19 mouse cellular contexts compared by ENCODE assay signal in the genomic region with DNA sequence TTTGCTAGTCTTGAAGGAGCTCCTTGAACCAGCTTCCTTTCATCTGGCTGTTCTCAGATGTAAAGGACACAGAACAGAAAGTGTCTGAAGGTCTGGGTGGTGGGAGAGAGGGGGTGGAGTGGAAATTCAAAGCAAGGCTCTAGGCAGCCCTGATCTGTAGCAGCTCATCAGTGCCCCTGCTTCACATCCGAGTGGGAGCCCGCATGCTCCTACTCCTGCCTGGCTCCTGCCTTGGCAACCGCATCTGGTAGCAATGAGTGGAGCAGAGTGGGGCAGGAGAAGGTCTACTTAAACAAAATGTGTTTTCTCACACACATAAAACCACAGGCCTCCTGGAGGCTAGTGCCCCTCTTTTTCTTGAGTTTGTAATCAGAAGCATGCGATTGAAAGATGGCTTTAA.
"Had no signal": no experiment of that assay in that cellular context is flagged by ENCODE, and none has a peak within 500 bp of the region (broad histone marks: within the 10 kb centered on the region; RNA-seq: fewer than 3 reads in every experiment).

No protein-coding gene starts in this region.

- H3K4me1 ChIP-seq: midbrain, embryonic 10.5 days; midbrain, embryonic 12.5 days; neural tube, embryonic 13.5 days; neural tube, embryonic 15.5 days had no signal

- H3K36me3 ChIP-seq: midbrain, embryonic 10.5 days; midbrain, embryonic 12.5 days; neural tube, embryonic 13.5 days; neural tube, embryonic 15.5 days had no signal

- H3K4me2 ChIP-seq: lung, embryonic 14.5 days; midbrain, embryonic 12.5 days; neural tube, embryonic 13.5 days; neural tube, embryonic 15.5 days had no signal

- H3K9me3 ChIP-seq: midbrain, embryonic 10.5 days; midbrain, embryonic 12.5 days; neural tube, embryonic 13.5 days; neural tube, embryonic 15.5 days had no signal

- H3K27ac ChIP-seq: midbrain, embryonic 10.5 days; midbrain, embryonic 12.5 days; neural tube, embryonic 13.5 days; neural tube, embryonic 15.5 days had no signal

- H3K9ac ChIP-seq: lung, embryonic 14.5 days; midbrain, embryonic 12.5 days; neural tube, embryonic 13.5 days; neural tube, embryonic 15.5 days had no signal

- H3K4me3 ChIP-seq: midbrain, embryonic 10.5 days; midbrain, embryonic 12.5 days; myocyte; neural tube, embryonic 13.5 days; neural tube, embryonic 15.5 days had no signal

- ATAC-seq: midbrain, embryonic 16.5 days had no signal

- DNase-seq: lung, adult 18-20 months; lung, embryonic 14.5 days; lung, postnatal 10 days; lung, postnatal 4 days; midbrain, embryonic 14.5 days; retina, postnatal 1 day; right cerebral cortex, adult 18-20 months; right cerebral cortex, postnatal 25 days; right cerebral cortex, postnatal 4 days; spleen, adult 18-20 months; thymus, adult 18-20 months; thymus, postnatal 14 days; thymus, postnatal 36 days had no signal

- H3K27me3 ChIP-seq: midbrain, embryonic 12.5 days; neural tube, embryonic 13.5 days; neural tube, embryonic 15.5 days had no signal
